Mouse (Mus musculus) left cerebral cortex, postnatal 10 days (tissue): ENCODE data around the gene Mgam. TPM values are rescaled to one million over a fixed set of nuclear protein-coding genes. Genes with fewer than 3 reads are reported as not detected.
"Not testable (repeated sequence)": the region's sequence is repeated elsewhere in the genome, so short reads cannot be mapped to it uniquely, and the experiment has no call there.

ENCODE experiments used
- DNase-seq, 2 experiments: peaks; one replicate each; pipeline ENCODE4 v3.0.0; 2021 to 2022; ENCODE audit warnings: low spot score in 2 of 2, mixed read lengths in 1 of 2; ENCODE audit errors: extremely low spot score in 1 of 2
- intact Hi-C: fragments of 180-260 bp; cut with DNase I; formaldehyde crosslinking; loops from one replicate; pipeline ENCODE4 v1.15.1; 2025
- total RNA-seq, 2 experiments: library from RNA; stranded (reverse); gene quantifications; 2 replicates each; pipeline ENCODE4 v1.2.3; 2021

Gene Mgam
- under 1 TPM; 0.08 to 0.11 TPM for total RNA-seq

DNA sequence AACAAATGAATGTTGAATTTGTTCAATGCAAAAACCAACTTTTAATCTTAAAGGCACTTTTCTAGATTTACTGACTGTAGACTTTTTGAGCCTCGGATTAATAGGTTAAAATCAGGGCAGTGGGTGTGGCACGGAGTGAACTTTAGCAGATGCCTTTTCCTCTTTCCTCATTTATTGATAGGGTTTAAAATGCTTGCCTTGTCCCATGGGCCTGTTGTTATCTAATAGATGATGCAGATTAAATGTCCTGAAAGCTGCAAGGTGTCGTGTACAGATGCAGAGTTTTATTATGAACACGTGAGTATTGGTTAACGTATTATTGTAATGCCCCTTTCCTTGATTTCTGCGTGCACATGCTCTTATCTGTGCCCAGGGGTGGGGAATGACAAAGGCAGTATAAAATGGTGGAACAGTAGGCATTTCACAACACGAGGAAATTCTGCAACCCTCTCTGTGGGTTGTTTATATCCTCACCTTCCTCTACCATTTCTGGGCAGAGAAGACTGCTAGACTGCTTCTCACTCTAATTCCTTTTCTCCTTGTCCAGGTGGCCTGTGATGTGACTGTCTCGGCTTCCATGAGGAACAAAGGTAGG lies at the start of gene Mgam:
Mgam (plus strand) TSS at position 426 of the 595 bp plus-strand sequence.
- intact Hi-C loops = no loop called here
- DNase-seq = no peak

DNA sequence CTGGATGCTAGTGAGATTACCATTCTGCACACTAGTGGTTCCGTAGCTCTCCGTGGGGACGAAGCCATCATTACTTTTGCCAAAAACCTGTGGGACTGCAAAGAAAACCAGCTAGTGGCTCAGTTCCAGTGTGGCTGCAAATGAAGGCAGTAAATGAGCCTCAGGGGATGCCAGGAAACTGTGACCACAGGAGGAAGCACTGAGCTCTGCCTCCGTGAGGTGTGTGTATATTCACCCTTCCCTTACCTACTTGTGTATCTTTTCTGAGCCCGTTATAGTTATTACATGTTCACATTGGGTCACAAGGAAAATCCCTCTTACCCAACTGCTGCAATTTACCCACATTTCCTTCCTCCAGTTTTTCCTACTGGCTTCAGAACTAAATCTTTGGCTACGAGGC lies 44.3 kb upstream of the Mgam start:
- intact Hi-C loops = no loop called here
- no peak for DNase-seq

DNA sequence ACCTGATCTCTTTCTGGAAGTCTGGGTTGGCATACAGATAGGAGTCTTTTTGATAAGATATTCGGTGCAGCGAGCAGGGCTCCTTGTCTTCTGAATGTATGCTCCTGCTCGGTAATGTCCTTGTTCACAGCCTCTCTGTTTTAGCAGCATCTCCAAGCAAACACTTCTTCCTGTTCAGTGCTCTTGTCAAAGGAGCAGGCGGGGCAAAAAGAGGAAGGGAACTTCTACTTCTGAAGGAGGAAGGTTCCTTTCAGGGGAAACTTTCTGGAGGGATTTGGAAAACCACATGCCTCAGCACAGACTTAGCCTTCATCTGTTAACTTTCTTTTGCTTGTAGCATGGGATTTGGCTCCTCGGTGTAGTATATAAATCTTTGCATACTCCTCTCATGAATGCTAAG lies 43.0 kb upstream of the Mgam start, which contains the start of gene Clec5a:
Clec5a (minus strand) TSS at position 177 of the 400 bp plus-strand sequence.
- DNase-seq = no peak
- intact Hi-C loops = no loop called here

DNA sequence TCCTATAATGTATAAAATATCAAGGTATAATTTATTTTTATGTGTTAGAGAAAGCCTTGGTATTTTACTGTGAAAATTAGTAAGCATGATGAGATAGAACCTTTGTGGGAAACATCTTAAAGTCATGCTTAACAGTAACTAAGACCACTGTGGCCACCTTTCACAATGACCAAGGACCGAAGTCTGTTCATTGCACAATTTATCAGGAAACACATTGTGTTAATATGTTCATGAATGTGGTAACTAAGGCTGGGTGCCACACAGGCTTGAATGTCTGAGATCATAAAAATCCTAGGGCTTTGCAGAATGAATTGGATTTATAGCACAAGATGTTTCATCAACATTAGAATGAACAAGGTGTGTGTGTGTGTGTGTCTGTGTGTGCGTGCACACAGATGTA lies 40.3 kb upstream of the Mgam start:
- intact Hi-C loops = no loop called here
- no peak for DNase-seq

DNA sequence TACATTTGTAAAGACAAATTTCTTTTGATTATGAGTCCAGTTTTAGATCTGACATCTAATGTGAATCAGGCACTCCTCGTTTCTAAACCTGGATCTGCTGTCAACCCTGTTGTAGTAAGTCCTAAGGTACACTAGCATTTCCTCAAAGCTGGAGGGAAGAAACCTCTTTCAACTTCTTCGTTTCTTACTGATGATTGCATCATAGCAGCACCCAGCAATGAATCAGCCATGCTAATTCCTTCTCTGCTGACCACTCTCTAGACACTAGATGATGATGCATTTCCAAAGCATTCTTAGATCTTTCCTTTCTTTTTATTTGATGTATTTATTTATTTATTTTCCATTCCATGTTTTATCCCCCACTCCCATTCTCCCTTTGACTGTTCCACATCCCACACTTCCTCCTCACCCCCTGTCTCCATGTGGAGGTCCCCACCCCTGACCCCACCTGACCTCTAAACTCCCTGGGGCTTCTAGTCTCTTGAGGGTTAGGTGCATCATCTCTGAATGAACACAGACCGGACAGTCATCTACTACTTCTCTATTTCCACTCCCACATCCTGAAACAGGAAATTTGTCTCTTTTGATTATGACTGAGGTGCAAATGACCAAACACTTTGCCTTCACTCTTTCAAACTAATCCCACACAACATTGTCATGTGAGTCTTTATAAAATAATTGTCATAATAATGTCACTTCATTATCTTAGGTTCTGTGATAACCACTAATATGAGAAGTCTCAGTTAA lies 33.7 kb upstream of the Mgam start:
- intact Hi-C loops = no loop called here
- DNase-seq = no peak

DNA sequence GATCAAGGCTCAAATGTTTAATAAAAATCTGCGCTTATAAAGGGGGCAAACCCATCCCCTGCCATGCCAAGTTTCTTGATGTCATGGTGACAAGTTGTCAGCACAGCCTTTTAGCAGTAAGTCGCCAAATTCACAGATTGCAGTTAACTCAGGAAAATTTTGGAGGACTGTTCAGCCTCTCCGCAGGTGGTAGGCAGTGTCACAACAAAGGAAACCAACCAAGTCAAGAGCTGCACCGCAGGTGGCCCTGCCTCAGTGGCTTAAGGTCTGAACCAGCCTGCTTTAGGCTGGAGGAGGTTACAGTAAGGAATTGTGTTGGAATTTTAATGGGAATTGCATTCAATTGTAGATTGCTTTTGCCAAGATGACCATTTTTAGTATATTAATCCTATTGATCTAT lies 30.1 kb upstream of the Mgam start:
- intact Hi-C loops, DNase-seq: not testable (repeated sequence)

DNA sequence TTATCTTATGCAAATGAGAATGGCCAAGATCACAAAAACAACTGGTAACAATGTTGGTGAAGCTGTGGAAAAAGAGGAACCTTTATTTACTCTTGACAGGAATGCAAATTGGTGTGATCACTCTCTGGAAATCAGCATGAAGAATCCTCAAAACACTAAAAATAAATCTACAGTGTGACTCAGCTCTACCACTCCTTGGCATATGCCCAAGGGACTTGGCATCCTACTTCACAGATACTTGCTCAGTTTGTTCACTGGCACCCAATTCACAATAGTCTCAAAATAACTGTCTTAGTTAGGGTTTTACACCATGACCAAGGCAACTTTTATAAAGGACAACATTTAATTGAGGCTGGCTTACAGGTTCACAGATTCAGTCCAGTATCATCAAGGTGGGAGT lies 21.2 kb upstream of the Mgam start:
- intact Hi-C loops = no loop called here
- DNase-seq = peak; percentile 44 to 53

DNA sequence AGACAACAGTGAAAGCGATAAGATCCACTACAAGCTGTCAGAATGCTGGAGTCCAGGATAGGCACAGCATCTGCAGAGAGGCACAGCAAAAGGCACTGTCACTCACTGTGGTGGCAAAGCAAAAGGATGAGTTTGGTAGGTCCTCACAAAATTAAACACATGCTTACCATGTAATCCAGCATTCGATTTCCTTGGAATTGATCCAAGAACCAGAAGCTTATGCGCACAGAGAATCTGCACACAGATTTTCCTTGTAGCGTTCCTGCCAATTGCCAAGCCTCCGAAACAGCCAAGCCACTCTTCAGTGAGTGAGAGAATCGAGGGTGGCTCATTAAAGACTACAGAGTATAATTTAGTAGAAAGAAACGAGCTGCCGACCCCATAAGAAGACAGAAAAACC lies 18.4 kb upstream of the Mgam start:
- intact Hi-C loops = loop anchor here (10.0 kb wide), 1 partner anchor 225 kb away; no protein-coding TSS in a partner anchor
- DNase-seq = peak in 1 of 2 experiments; percentile 31

DNA sequence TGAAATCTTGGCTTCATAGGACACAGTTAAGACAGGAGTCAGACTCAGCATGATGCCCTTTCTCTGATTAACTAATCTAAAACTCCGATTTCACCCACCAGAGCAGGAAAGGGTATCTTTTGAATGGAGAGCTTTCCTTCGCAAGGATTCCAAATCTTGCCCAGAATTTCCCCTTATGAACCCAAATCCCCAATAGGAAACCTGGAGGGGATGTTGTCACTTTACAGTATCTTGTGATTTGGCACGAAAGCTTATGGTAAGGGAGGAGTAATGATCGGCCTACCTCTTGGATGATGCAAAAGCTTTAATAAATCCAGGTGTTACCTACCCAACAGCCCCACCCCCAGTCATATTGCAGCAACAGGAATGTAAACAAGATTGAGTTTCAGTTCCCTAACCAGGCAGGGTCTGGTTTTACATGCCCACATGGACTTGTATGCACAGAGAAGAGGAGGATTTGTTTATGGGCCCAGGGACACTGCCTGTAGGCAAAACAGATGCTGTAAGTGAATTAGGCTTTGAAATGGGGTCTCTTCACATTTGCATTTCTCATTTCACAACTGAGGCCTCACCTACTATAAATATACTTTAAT lies 15.3 kb upstream of the Mgam start, which contains the start of gene Tas2r138:
Tas2r138 (minus strand) TSS at position 51 of the 593 bp plus-strand sequence.
- no peak for DNase-seq
- intact Hi-C loops = loop anchor here (10.0 kb wide), 1 partner anchor 221 kb away; no protein-coding TSS in a partner anchor

DNA sequence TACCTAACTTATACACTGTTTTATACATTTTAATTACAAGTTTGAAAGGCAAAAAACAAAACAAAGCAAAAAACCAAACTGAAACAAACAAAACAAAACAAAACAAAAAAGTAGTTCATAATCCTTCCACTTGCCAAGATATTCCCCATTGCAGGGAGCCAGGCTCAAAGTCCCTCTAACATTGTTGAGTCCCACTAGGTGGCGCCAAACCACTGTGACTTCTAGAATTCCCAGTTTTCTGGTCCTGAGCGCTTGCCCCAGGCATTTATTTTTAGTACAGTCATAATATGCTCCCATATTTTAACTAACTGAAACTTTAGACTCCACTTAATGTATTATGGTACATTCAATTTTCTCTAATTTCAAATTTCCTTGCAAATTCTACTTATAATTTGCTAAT lies 10.7 kb upstream of the Mgam start:
- DNase-seq = peak; percentile 63 to 69
- intact Hi-C loops = loop anchor here (2.0 to 10.0 kb wide), 2 partner anchors 71 to 217 kb away; no protein-coding TSS in a partner anchor

DNA sequence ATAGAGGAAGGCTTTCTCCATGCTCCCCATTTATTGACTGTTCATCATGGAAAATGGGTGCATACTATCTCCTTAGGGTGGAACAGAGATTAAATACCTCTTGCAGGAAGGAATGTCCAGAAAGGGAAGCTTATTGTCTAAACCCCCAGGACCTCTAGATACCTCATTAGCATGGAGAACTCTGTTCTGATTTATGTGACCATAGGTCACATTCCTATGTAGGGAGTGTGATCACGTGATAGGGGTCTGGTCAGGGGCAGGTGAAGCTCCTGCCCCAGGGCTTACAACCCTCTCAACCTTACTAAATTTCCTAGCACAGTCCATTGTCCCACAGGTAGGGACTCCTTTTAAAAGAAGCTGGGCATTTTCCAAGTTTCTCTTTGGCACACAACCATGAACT lies 2.5 kb upstream of the Mgam start:
- intact Hi-C loops = no loop called here
- DNase-seq = no peak

DNA sequence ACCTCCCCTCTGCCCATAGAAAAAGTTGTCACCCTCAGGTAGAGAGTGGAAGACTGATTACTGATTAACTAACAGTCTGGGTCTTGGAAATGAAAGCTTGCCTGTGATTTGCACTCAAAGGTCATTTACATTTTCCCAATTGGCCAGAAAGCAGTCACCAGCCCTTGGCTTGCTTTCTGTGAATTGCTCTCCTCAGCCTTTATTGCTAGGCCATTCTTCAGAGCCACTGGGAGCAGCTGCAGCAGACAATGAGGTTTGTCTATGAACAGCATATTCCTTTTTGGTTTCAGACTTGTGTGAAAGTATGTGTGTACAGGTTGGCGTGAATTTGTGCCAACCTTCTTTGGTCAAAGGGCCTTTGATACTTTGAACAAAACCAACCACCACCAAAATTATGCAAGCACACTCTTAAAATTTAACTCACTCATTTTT lies 6.0 kb downstream of the Mgam start:
- intact Hi-C loops = no loop called here

DNA sequence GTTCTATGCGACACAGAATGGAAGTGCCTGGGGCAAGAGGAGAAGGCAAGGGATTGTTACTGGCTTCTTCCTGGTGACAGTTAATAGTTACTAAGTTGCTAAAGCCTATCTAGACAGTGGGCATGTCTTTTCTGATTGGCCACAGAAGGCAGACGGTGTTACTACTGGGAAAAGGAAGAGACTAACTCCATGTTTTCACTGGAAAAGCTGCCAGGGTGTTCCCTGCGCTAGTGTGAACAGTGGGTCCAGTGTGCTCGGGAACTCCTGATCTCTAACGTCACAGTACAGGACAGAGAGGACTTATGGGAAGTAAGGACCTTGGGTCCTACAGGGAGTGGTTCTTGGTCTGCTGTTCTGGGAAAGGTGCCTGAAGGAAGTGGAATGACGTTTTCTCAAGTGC lies 6.9 kb downstream of the Mgam start:
- intact Hi-C loops = no loop called here
- no peak for DNase-seq

More for the DNA sequence above, 6.0 kb downstream of the Mgam start:
- DNase-seq = no peak

DNA sequence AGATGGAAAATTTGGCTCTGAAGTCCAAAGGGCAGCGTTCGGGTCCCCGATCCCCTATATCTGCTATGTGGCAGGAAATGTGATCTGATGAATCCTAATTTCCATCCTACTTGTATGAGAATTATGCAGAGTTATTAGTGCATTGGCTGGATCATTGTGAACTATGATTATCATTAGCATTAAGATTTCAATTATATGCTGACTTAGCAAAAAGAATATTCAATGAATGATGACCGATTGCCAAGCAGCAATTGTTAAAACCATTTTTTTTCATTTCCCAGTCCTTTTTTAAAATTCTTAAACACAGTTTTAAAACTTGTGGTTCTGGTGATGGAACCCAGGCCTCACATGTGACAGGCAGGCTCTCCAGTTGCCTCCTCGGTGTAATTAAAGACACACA lies 9.1 kb downstream of the Mgam start:
- DNase-seq = no peak
- intact Hi-C loops = no loop called here

DNA sequence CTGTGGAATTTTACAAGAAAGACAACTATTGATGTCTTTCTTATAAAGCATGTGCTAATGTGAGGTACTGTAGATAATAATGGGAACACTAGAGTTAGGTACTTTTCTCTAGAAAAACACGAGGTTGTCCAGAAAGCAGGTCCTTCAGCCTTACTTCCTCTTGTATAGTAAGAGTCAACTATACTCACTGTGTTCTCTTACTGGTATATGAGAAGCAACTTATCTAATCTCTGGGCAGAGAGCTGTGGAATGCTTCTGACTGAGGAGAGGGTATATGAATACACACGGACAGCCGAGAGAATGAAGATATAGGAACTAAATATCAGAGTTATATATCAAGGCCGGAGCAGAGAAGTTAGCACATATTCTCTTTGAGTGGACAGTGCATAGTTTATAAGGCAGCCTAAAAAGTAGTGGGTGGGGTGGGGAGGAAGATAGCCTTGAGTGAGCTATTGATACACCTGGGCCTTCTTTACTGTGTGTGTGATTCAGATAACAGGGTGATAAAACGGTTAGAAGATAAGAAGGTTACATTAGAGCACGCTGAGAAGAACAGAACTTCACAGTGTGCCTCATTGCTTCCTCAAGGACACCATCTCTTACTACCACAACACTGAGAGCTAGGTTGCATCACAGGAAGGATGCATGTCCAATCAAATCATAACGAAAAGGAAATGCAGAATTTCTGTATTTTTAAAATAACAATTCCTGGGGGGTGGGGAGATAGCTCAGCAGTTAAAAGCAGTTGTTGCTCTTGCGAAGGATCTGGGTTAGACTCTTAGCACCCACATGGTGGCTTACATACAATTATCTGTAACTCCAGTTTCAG lies 12.3 kb downstream of the Mgam start:
- intact Hi-C loops = no loop called here
- no peak for DNase-seq

DNA sequence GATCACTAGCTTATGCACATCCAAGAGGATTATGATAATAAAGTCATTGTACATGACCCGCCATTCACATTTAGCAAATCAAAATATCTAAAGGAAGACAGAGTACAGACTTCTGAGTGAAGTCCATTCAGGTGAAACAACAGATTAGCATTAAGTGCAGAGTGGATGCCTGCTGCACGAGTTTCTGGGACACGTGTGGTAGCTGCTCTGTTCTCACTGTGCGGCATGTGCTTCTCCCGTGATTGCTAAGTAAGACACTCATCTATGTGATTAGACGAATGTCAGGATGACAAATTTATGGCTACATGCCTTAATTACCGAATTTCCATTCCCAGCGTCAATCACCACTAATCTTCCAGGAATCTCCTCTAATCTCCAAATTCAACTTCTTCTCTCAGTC lies 17.1 kb downstream of the Mgam start:
- intact Hi-C loops = no loop called here
- no peak for DNase-seq

DNA sequence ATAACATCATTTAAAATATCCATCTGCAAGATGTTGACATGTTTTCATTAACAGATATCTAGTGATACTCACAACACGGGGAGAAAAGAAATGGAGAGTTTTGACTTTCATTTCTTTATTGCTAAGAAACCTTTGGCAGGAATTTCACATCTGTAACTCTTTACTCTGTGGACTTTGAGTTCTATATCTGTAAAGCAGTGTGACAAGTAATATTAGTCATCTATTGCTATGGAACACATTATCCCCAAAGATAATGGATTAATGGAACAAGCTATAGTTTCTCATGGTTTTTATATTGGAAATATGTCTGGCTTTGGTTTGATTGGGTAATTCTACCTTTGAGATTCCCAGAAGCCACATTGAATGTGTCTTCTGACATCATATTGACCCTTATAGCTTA lies 22.3 kb downstream of the Mgam start:
- intact Hi-C loops = no loop called here
- no peak for DNase-seq

DNA sequence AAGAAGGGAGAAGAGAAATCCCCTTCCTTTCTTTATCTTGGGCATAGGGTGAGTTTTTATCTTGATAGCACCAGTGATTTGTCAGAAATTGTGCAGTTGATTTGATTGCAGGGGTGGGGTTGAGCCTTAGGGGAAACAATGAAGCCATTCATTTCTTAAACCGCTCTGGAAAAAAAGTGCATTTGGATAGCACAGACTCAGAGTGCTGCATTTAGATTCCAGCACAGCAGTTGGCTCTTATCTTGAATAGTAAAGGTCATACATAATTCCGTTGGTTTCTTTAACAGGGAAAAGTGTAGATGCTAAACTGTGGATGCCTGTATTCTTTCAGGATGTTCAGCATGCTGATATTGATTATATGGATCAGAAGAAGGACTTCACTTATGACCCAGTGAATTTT lies 32.3 kb downstream of the Mgam start:
- DNase-seq = no peak
- intact Hi-C loops = no loop called here

DNA sequence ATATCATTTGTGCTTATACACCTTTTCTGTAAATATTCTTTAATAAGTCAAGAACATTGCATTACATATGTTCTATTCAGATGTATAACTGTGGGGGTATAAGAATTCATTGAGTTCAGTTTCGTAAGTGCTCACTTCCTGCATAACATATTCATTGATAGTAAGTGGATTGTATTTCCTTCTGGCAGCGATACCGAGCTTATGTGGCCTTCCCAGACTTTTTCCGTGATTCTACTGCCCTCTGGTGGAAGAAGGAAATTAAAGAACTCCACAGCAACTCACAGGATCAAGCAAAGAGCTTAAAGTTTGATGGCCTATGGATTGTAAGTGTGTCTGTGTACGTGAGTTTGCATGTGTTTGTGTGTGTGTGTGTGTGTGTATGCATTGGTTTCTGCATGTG lies 60.5 kb downstream of the Mgam start:
- intact Hi-C loops = loop anchor here (2.0 to 5.0 kb wide), 2 partner anchors 70 to 207 kb away; no protein-coding TSS in a partner anchor
- DNase-seq = peak; percentile 23 to 68
